Mouse (Mus musculus) heart, postnatal 4 days (tissue): ENCODE measurements around the gene BC024978. TPM values are rescaled to one million over a fixed set of nuclear protein-coding genes. Genes with fewer than 3 reads are reported as not detected.
A peak's percentile ranks its signal among the peaks of the same experiment; 100 is the strongest.

Experiments
- DNase-seq: peaks from one replicate; pipeline ENCODE4 v3.0.0; 2021
- total RNA-seq, 2 experiments: library from RNA; stranded (reverse); gene quantifications; 2 replicates each; pipeline ENCODE4 v1.2.3; 2021

BC024978 gene
- 10 to 100 TPM; 14.6 to 18.0 TPM for total RNA-seq

- DNase-seq, result peak; percentile 94
Measured at GRCm38 (mm10) chr7:27195681-27196611, at the start of gene BC024978, which contains the start of gene Snrpa. Gene BC024978 (plus strand): TSS chr7:27195781. Gene Snrpa (minus strand): TSS chr7:27196271.

- DNase-seq, result peak; percentile 52
Measured at GRCm38 (mm10) chr7:27153205-27153764, 42.3 kb upstream of the BC024978 start, which contains the start of gene Cyp2t4. Gene Cyp2t4 (plus strand): TSS chr7:27153714.

- no peak for DNase-seq
Measured at GRCm38 (mm10) chr7:27156005-27156404, 39.6 kb upstream of the BC024978 start.

GRCm38 (mm10) chr7:27158171-27158570, 37.4 kb upstream of the BC024978 start:
- no peak for DNase-seq

GRCm38 (mm10) chr7:27159256-27159655, 36.3 kb upstream of the BC024978 start:
- no peak for DNase-seq

- peak; percentile 91 for DNase-seq
Measured at GRCm38 (mm10) chr7:27159882-27160281, 35.7 kb upstream of the BC024978 start.

- DNase-seq, result no peak
Measured at GRCm38 (mm10) chr7:27160921-27161320, 34.7 kb upstream of the BC024978 start.

- DNase-seq, result no peak
Measured at GRCm38 (mm10) chr7:27161744-27162143, 33.8 kb upstream of the BC024978 start.

- no peak for DNase-seq
Measured at GRCm38 (mm10) chr7:27162780-27163449, 32.7 kb upstream of the BC024978 start.

- no peak for DNase-seq
Measured at GRCm38 (mm10) chr7:27163450-27163805, 32.2 kb upstream of the BC024978 start.

GRCm38 (mm10) chr7:27164112-27164947, 31.3 kb upstream of the BC024978 start:
- DNase-seq, result peak; percentile 28

- DNase-seq, result no peak
Measured at GRCm38 (mm10) chr7:27165007-27165655, 30.4 kb upstream of the BC024978 start.

- DNase-seq, result no peak
Measured at GRCm38 (mm10) chr7:27165696-27166095, 29.9 kb upstream of the BC024978 start.

GRCm38 (mm10) chr7:27166229-27166613, 29.4 kb upstream of the BC024978 start:
- DNase-seq, result peak; percentile 91

- DNase-seq, result peak; percentile 97
Measured at GRCm38 (mm10) chr7:27166614-27167474, 28.7 kb upstream of the BC024978 start, which contains the start of gene Egln2. Gene Egln2 (minus strand): TSS chr7:27166802.

GRCm38 (mm10) chr7:27167475-27168094, 28.0 kb upstream of the BC024978 start:
- no peak for DNase-seq

GRCm38 (mm10) chr7:27168371-27168770, 27.2 kb upstream of the BC024978 start:
- DNase-seq, result no peak

GRCm38 (mm10) chr7:27170981-27171380, 24.6 kb upstream of the BC024978 start:
- DNase-seq, result no peak

GRCm38 (mm10) chr7:27174496-27174895, 21.1 kb upstream of the BC024978 start:
- DNase-seq, result no peak

GRCm38 (mm10) chr7:27174896-27175295, 20.7 kb upstream of the BC024978 start:
- DNase-seq, result no peak
